Mouse (Mus musculus) heart, embryonic 11.5 days (tissue): ENCODE measurements around the gene Prpf8. TPM values are rescaled to one million over a fixed set of nuclear protein-coding genes. Genes with fewer than 3 reads are reported as not detected.

Experiments used
- ATAC-seq: fragments of 200-750 bp; cut with Nextera tagmentation; replicated peaks from 2 replicates; pipeline ENCODE4 v1.8.0; 2017; ENCODE audit warnings: moderate library complexity; ENCODE audit not compliant: insufficient number of reproducible peaks, low FRiP score, low TSS enrichment
- H3K27ac ChIP-seq: fragments of 300-500 bp; sonication (generic); 2 replicates; pipeline ENCODE4 v1.5.1; 2014; ENCODE audit warnings: mild to moderate bottlenecking, low read depth, low read length
- H3K27me3 ChIP-seq: fragments of 300-500 bp; sonication (generic); 2 replicates; pipeline ENCODE4 v1.6.1; 2014; ENCODE audit warnings: mild to moderate bottlenecking, low read length, mixed read lengths; ENCODE audit not compliant: control insufficient read depth, insufficient read depth
- H3K36me3 ChIP-seq: fragments of 300-500 bp; sonication (generic); 2 replicates; pipeline ENCODE4 v1.6.1; 2014; ENCODE audit warnings: mild to moderate bottlenecking, low read length, moderate library complexity, mixed read lengths; ENCODE audit not compliant: control insufficient read depth, insufficient read depth
- H3K4me1 ChIP-seq: fragments of 300-500 bp; sonication (generic); 2 replicates; pipeline ENCODE4 v1.6.1; 2014; ENCODE audit warnings: low read length; ENCODE audit not compliant: control insufficient read depth, insufficient read depth
- H3K4me2 ChIP-seq: fragments of 300-500 bp; sonication (generic); 2 replicates; pipeline ENCODE4 v1.6.1; 2014; ENCODE audit warnings: mild to moderate bottlenecking, moderate library complexity
- H3K4me3 ChIP-seq: fragments of 300-500 bp; sonication (generic); 2 replicates; pipeline ENCODE4 v1.5.1; 2014; ENCODE audit warnings: low read depth, low read length
- H3K9ac ChIP-seq: fragments of 300-500 bp; sonication (generic); 2 replicates; pipeline ENCODE4 v1.6.1; 2014; ENCODE audit warnings: mild to moderate bottlenecking, low read depth, low read length, moderate library complexity
- H3K9me3 ChIP-seq: fragments of 300-500 bp; sonication (generic); replicated peaks from 2 replicates; pipeline ENCODE4 v1.6.1; 2016; ENCODE audit warnings: low read length; ENCODE audit not compliant: control insufficient read depth
- WGBS: fragments of 180-500 bp; shearing (Covaris S2); extraction: QIAGEN DNeasy Blood & Tissue Kit; methylation state at CpG from one replicate; pipeline ENCODE4 v1.1.7; 2014; ENCODE audit not compliant: insufficient replicate concordance; 5-methylcytosine and 5-hydroxymethylcytosine counted together
- polyA plus RNA-seq: library from polyadenylated mRNA; unstranded; fragments of >200 nt; fragmentation: Nextera tagmentation; extraction: Ambion mirVana; gene quantifications from 2 replicates; pipeline ENCODE4 v1.2.1, GENCODE M21; 2014

The Prpf8 gene
- polyA plus RNA-seq, 1 experiment from 2014 or later: 56.1 TPM

GRCm38 (mm10) chr11:75467512-75468215 lies 19.0 kb upstream of the Prpf8 start:
- Histone ChIP-seq H3K4me2 (peak overlapping the region; percentile 92), H3K9ac (peak overlapping the region; percentile 79), H3K36me3 (peaks cover 8% of the 10 kb centered on the region), H3K4me3 (peak overlapping the region; percentile 52), H3K4me1 (peaks cover 15% of the 10 kb centered on the region), H3K9me3 (no peaks in the 10 kb centered on the region), H3K27me3 (no peaks in the 10 kb centered on the region), H3K27ac (peak overlapping the region; percentile 29; the same call in 1 of the 2 replicates)
- 12% methylated on average over 19 of the region's 19 CpGs for WGBS
- peak; percentile 75 for ATAC-seq

GRCm38 (mm10) chr11:75468410-75468809 lies 18.2 kb upstream of the Prpf8 start:
- 51% methylated on average over 7 of the region's 7 CpGs for WGBS
- 0 out of 2 replicates have a peak overlapping the region, but pooled peaks have one; percentile 15 for H3K27ac ChIP-seq

GRCm38 (mm10) chr11:75469261-75469660 lies 17.4 kb upstream of the Prpf8 start:
- H3K4me2 ChIP-seq: no peak overlapping the region
- no peak for ATAC-seq
- H3K4me3 ChIP-seq: no peak overlapping the region
- peaks cover 8% of the 10 kb centered on the region for H3K36me3 ChIP-seq
- H3K9ac ChIP-seq: no peak overlapping the region
- 91% methylated on average over 4 of the region's 4 CpGs for WGBS
- H3K27me3 ChIP-seq: no peaks in the 10 kb centered on the region
- H3K9me3 ChIP-seq: no peaks in the 10 kb centered on the region
- no peak overlapping the region for H3K27ac ChIP-seq
- peaks cover 9% of the 10 kb centered on the region for H3K4me1 ChIP-seq

More at GRCm38 (mm10) chr11:75468410-75468809, 18.2 kb upstream of the Prpf8 start:
- peaks cover 13% of the 10 kb centered on the region for H3K4me1 ChIP-seq
- no peaks in the 10 kb centered on the region for H3K27me3 ChIP-seq
- H3K9me3 ChIP-seq: no peaks in the 10 kb centered on the region
- H3K4me2 ChIP-seq: peak overlapping the region; percentile 92
- H3K36me3 ChIP-seq: peaks cover 8% of the 10 kb centered on the region
- no peak for ATAC-seq
- H3K4me3 ChIP-seq: peak overlapping the region; percentile 52
- H3K9ac ChIP-seq: peak overlapping the region; percentile 79

GRCm38 (mm10) chr11:75470675-75471074 lies 15.9 kb upstream of the Prpf8 start:
- Histone ChIP-seq H3K9me3 (no peaks in the 10 kb centered on the region), H3K9ac (no peak overlapping the region), H3K4me3 (no peak overlapping the region), H3K27me3 (no peaks in the 10 kb centered on the region), H3K4me1 (peaks cover 9% of the 10 kb centered on the region), H3K27ac (no peak overlapping the region), H3K4me2 (no peak overlapping the region), H3K36me3 (peaks cover 4% of the 10 kb centered on the region)
- ATAC-seq: no peak
- 73% methylated on average over 3 of the region's 3 CpGs for WGBS

- Histone ChIP-seq H3K9ac (no peak overlapping the region), H3K36me3 (no peaks in the 10 kb centered on the region), H3K27me3 (no peaks in the 10 kb centered on the region), H3K4me3 (no peak overlapping the region), H3K4me1 (peaks cover 3% of the 10 kb centered on the region), H3K9me3 (no peaks in the 10 kb centered on the region), H3K4me2 (no peak overlapping the region), H3K27ac (no peak overlapping the region)
- 69% methylated on average over 11 of the region's 11 CpGs for WGBS
- no peak for ATAC-seq
Measured at GRCm38 (mm10) chr11:75472469-75473081, 14.0 kb upstream of the Prpf8 start.

GRCm38 (mm10) chr11:75473376-75473775 lies 13.2 kb upstream of the Prpf8 start:
- Histone ChIP-seq H3K4me2 (no peak overlapping the region), H3K4me3 (no peak overlapping the region), H3K36me3 (no peaks in the 10 kb centered on the region), H3K9ac (no peak overlapping the region), H3K9me3 (no peaks in the 10 kb centered on the region), H3K27ac (no peak overlapping the region), H3K4me1 (no peaks in the 10 kb centered on the region; the same call in 1 of the 2 replicates), H3K27me3 (no peaks in the 10 kb centered on the region)
- WGBS: 62% methylated on average over 7 of the region's 7 CpGs
- no peak for ATAC-seq

GRCm38 (mm10) chr11:75486192-75486591 lies 424 bp upstream of the Prpf8 start:
- 24% methylated on average over 3 of the region's 3 CpGs for WGBS
- H3K4me1 ChIP-seq: peaks cover 8% of the 10 kb centered on the region
- H3K36me3 ChIP-seq: peaks cover 16% of the 10 kb centered on the region
- no peak overlapping the region; the same call in 1 of the 2 replicates for H3K4me3 ChIP-seq
- no peak overlapping the region for H3K27ac ChIP-seq
- no peaks in the 10 kb centered on the region for H3K9me3 ChIP-seq
- no peak overlapping the region for H3K9ac ChIP-seq
- no peaks in the 10 kb centered on the region for H3K27me3 ChIP-seq
- no peak for ATAC-seq
- H3K4me2 ChIP-seq: peak overlapping the region; percentile 92; the same call in 1 of the 2 replicates

- H3K9me3 ChIP-seq: no peaks in the 10 kb centered on the region
Measured at GRCm38 (mm10) chr11:75487496-75487895, 880 bp downstream of the Prpf8 start.

More at GRCm38 (mm10) chr11:75487496-75487895, 880 bp downstream of the Prpf8 start:
- Histone ChIP-seq H3K27ac (no peak overlapping the region), H3K4me1 (peaks cover 8% of the 10 kb centered on the region), H3K4me2 (peak overlapping the region; percentile 92), H3K27me3 (no peaks in the 10 kb centered on the region), H3K9ac (peak overlapping the region; percentile 91), H3K4me3 (peak overlapping the region; percentile 84), H3K36me3 (peaks cover 28% of the 10 kb centered on the region)
- 34% methylated on average over 6 of the region's 6 CpGs for WGBS
- ATAC-seq: no peak
